Mouse (Mus musculus): ENCODE measurements around the gene Pard3.

- TF ChIP-seq CTCF (IDR thresholded peaks at IDR 0.05; ENCODE audit: low read depth) (no peak), EP300 (optimal IDR thresholded peaks at IDR 0.05) (no peak)
Measured at GRCm38 (mm10) chr8:127183533-127183932, 119.8 kb downstream of the Pard3 start.

All from stomach, postnatal 0 days (tissue).